Mouse (Mus musculus): ENCODE results near the gene Cog6.

Gene Cog6

GRCm38 (mm10) chr3:52962391-52962790, 54.6 kb downstream of the Cog6 start:
- DNase-seq (ENCODE audit: low read depth) = no peak

DNA sequence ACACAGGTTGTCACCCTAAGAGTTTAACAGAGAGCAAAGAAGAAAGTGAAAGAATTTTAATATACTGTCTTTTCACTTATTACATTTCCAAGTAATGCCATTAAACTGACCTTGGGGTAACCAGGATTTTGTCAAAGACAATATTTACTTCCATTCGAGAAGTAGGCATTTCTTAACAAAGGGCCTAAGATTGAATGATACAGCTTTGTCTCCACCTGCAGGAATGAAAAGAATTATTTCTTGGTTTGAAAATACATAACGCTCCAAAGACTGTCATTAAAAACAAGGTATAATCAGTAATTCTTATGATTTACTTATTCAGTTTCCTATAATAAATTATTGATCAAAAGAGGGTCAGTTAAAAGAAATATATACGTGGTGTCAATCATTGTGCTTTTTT, 55.4 kb downstream of the Cog6 start:
- no peak for DNase-seq (ENCODE audit: low read depth)

DNA sequence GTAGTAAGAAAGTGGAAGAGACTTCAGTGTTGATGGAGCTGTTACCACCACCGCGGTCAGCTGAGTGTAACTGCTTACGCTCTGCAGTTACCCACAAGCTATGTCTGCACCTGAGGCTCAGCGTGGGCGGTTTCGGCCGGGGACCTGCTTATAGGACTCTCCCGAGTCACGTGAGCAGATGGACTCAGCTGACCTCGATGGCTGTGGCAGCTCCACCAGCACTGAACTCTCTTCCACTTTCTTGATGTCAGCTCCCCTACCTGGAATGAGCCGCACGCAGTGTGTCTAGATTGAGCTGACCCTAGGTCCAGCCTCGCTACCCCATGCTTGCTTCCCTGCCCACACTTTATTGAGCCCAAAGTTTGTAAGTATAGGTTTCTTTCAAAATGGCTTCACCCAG, 56.1 kb downstream of the Cog6 start:
- DNase-seq (ENCODE audit: low read depth) = no peak

DNA sequence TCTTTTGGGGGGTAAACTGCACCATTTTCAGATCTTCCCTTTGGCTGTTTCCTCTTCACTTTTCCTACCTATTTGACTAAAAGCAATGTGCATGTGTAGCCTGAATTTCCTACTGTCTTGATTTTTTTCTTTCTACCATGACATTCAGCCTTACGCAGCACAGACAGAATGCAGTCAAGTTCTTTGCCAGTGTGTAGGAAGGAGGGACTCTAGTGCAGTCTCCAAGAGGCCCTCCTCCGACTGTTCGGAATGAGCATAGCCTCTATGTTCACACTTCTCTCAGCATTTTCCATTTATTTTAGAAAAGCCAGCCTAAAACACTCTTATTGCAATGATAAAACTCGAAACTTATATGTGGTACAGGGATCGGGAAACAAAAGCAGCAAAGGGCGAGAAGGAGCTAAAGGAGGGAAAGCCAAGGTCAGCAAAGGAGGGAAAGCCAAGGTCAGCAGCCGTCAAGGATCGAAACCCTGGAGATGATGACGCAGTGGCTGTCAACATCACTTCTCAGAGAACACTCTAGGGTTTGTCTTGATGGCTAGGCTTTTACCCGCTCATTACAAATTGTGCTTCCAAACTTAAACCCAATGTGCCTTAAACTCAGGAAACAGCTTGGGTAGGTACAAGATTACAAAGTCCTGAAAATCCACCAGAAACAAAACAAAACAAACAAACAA, 58.5 kb downstream of the Cog6 start:
- DNase-seq (ENCODE audit: low read depth) = no peak

DNA sequence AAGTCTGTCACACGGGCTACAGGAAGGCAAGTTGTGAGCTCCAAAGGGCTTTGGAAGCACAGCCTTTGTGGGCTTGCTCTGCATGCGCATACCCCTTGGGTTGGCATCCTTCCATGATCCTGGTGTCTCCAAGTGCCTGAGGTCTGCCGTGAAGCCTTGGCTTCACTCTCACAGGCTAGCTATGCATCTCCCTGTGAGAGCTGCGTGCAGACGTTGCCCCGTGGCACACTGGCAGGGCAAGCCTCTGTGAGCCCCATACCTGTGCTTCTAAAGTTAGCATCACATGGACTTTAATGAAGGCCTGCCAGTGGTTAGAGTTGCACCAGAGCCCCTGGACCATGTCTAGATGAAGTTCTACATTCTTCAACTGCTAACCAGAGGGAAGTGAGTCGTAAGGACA, 59.2 kb downstream of the Cog6 start:
- no peak for DNase-seq (ENCODE audit: low read depth)

GRCm38 (mm10) chr3:52956236-52956635, 60.8 kb downstream of the Cog6 start:
- DNase-seq (ENCODE audit: low read depth) = no peak

GRCm38 (mm10) chr3:52955481-52956019, 61.5 kb downstream of the Cog6 start:
- DNase-seq (ENCODE audit: low read depth) = no peak

GRCm38 (mm10) chr3:52954656-52955055, 62.4 kb downstream of the Cog6 start:
- DNase-seq (ENCODE audit: low read depth) = no peak

DNA sequence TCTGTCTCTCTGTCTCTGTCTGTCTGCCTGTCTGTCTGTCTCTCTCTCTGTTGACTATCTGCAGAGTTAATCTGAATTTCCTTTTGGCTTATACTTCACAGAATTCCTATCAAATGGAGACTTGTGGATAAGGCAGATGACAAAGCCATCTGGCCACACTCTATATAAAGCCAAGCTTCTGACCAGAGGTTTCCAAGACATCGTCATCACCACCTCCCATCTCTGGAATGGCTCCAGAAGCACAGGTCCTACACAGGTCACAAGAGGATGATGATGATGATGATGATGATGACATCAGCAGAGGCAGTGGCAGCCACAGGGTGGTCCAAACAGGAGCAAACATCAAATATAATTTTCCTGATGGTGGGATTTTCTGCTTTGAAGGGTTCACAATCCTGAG, 63.2 kb downstream of the Cog6 start:
- DNase-seq (ENCODE audit: low read depth) = no peak

GRCm38 (mm10) chr3:52948824-52949223, 68.2 kb downstream of the Cog6 start:
- DNase-seq (ENCODE audit: low read depth) = no peak

GRCm38 (mm10) chr3:52947444-52947843, 69.6 kb downstream of the Cog6 start:
- no peak for DNase-seq (ENCODE audit: low read depth)

GRCm38 (mm10) chr3:52940832-52941468, 76.1 kb downstream of the Cog6 start:
- DNase-seq (ENCODE audit: low read depth) = no peak

- no peak for DNase-seq (ENCODE audit: low read depth)
Measured at GRCm38 (mm10) chr3:52938398-52938797, 78.6 kb downstream of the Cog6 start.

GRCm38 (mm10) chr3:52937739-52938306, 79.2 kb downstream of the Cog6 start:
- no peak for DNase-seq (ENCODE audit: low read depth)

- DNase-seq (ENCODE audit: low read depth) = no peak
Measured at GRCm38 (mm10) chr3:52931956-52932355, 85.1 kb downstream of the Cog6 start.

Data from c-Kit-positive CD71-positive TER-119-negative erythroid progenitor cells, embryonic 14.5 days (primary cell).